Mouse (Mus musculus) heart, embryonic 16.5 days (tissue): Measurements from ENCODE around the gene Myl7. TPM values are rescaled to one million over a fixed set of nuclear protein-coding genes. Genes with fewer than 3 reads are reported as not detected.
"Not testable (repeated sequence)": the region's sequence is repeated elsewhere in the genome, so short reads cannot be mapped to it uniquely, and the experiment has no call there.

ENCODE experiments used
- ATAC-seq: fragments of 200-750 bp; cut with Nextera tagmentation; replicated peaks from 2 replicates; pipeline ENCODE4 v1.8.0; 2017; ENCODE audit warnings: moderate number of reproducible peaks; ENCODE audit not compliant: insufficient read depth, low FRiP score; ENCODE audit errors: extremely low read depth
- H3K27ac ChIP-seq: fragments of 300-500 bp; sonication (generic); 2 replicates; pipeline ENCODE4 v1.5.1; 2014; ENCODE audit warnings: mild to moderate bottlenecking, low read length, control low read depth, moderate library complexity
- H3K27me3 ChIP-seq: fragments of 300-500 bp; sonication (generic); 2 replicates; pipeline ENCODE4 v1.6.1; 2014; ENCODE audit warnings: low read length, mixed read lengths; ENCODE audit not compliant: control insufficient read depth, insufficient read depth
- H3K36me3 ChIP-seq: fragments of 300-500 bp; sonication (generic); 2 replicates; pipeline ENCODE4 v1.6.1; 2014; ENCODE audit not compliant: control insufficient read depth, insufficient read depth
- H3K4me1 ChIP-seq: fragments of 300-500 bp; sonication (generic); 2 replicates; pipeline ENCODE4 v1.6.1; 2014; ENCODE audit warnings: low read length, mixed read lengths; ENCODE audit not compliant: control insufficient read depth, insufficient read depth
- H3K4me2 ChIP-seq: fragments of 300-500 bp; sonication (generic); 2 replicates; pipeline ENCODE4 v1.6.1; 2014; ENCODE audit warnings: low read depth, mild to moderate bottlenecking, control low read depth, low read length
- H3K4me3 ChIP-seq: fragments of 300-500 bp; sonication (generic); 2 replicates; pipeline ENCODE4 v1.5.1; 2014; ENCODE audit warnings: mild to moderate bottlenecking, control low read depth, low read length
- H3K9ac ChIP-seq: fragments of 300-500 bp; sonication (generic); 2 replicates; pipeline ENCODE4 v1.6.1; 2014; ENCODE audit warnings: low read length, control low read depth
- H3K9me3 ChIP-seq: fragments of 300-500 bp; sonication (generic); replicated peaks from 2 replicates; pipeline ENCODE4 v1.6.1; 2016; ENCODE audit warnings: low read length; ENCODE audit not compliant: control insufficient read depth
- WGBS: fragments of 180-500 bp; shearing (Covaris S2); extraction: QIAGEN DNeasy Blood & Tissue Kit; methylation state at CpG from one replicate; pipeline ENCODE4 v1.1.7; 2014; 5-methylcytosine and 5-hydroxymethylcytosine counted together
- polyA plus RNA-seq: library from polyadenylated mRNA; unstranded; fragments of >200 nt; fragmentation: Nextera tagmentation; extraction: Ambion mirVana; gene quantifications from 2 replicates; pipeline ENCODE4 v1.2.1, GENCODE M21; 2015

Gene Myl7
- polyA plus RNA-seq, 1 experiment from 2014 or later: 5,161 TPM

- Histone ChIP-seq H3K9ac (no peak overlapping the region), H3K4me3 (no peak overlapping the region)
These were observed 704 bp upstream of the Myl7 start for GRCm38 (mm10) chr11:5899286-5899685.

GRCm38 (mm10) chr11:5897839-5898238 lies 743 bp downstream of the Myl7 start:
- H3K4me3 ChIP-seq: peak overlapping the region; percentile 49
- peak overlapping the region; percentile 76 for H3K9ac ChIP-seq
- no peak for ATAC-seq
- H3K4me2 ChIP-seq: peak overlapping the region; percentile 63
- H3K27me3 ChIP-seq: 0 out of 2 replicates have a peak, but pooled peaks cover 2% of the 10 kb centered on the region
- peak overlapping the region; percentile 80 for H3K27ac ChIP-seq
- H3K9me3 ChIP-seq: no peaks in the 10 kb centered on the region
- H3K36me3 ChIP-seq: no peaks in the 10 kb centered on the region
- 11% methylated on average over 10 of the region's 10 CpGs for WGBS
- H3K4me1 ChIP-seq: peaks cover 34% of the 10 kb centered on the region

More at GRCm38 (mm10) chr11:5899286-5899685, 704 bp upstream of the Myl7 start:
- H3K9me3 ChIP-seq: no peaks in the 10 kb centered on the region
- no peak for ATAC-seq
- 0 out of 2 replicates have a peak, but pooled peaks cover 2% of the 10 kb centered on the region for H3K27me3 ChIP-seq
- H3K4me2 ChIP-seq: no peak overlapping the region
- H3K36me3 ChIP-seq: no peaks in the 10 kb centered on the region
- WGBS: 91% methylated on average over 10 of the region's 10 CpGs
- peaks cover 27% of the 10 kb centered on the region for H3K4me1 ChIP-seq
- H3K27ac ChIP-seq: peak overlapping the region; percentile 80

DNA sequence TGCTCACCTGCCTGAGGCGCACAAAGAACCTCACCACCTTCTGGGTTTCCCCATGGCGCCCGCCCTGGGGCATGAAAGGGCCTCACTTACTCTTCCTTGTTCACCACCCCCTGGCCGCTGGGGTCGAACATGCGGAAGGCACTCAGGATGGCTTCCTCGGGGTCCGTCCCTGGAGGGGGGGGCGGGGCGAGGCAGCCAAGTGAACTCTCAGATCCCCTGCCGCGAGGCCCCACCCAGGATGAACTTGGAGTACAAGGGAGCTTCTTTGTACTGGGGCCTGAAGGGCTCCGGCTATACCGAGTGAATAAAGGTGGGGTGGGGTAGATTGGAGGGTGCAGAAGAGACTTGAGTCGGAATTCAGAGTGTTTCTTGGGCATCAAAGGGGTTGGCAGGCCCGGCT lies 1.4 kb downstream of the Myl7 start:
- Histone ChIP-seq H3K4me3 (peak overlapping the region; percentile 49), H3K27me3 (0 out of 2 replicates have a peak, but pooled peaks cover 2% of the 10 kb centered on the region), H3K4me1 (peaks cover 39% of the 10 kb centered on the region), H3K9me3 (no peaks in the 10 kb centered on the region), H3K9ac (peak overlapping the region; percentile 76), H3K36me3 (no peaks in the 10 kb centered on the region), H3K27ac (peak overlapping the region; percentile 80), H3K4me2 (peak overlapping the region; percentile 63)
- ATAC-seq: no peak
- 10% methylated on average over 16 of the region's 16 CpGs for WGBS

DNA sequence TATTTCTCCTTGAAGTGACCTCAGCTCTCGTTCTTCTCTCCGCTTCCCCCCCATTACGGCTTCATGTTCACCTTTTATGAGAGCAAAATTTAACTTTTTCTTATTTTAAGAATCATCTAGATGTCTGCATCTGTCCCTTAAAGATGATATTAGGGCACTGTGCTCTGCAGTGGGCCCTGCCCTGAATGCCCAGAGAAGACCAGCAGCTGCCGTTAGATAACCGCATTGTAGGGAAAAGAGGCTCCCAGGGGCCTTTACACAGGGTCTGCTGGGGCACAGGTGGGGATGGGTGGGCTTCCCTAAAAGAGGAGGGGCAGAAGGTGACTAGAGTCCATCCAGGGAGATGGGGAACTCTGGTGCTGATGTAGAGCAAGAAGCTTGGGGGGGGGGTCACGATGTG lies 4.8 kb downstream of the Myl7 start:
- Histone ChIP-seq H3K4me3 (no peak overlapping the region), H3K27me3 (no peaks in the 10 kb centered on the region), H3K27ac (peak overlapping the region; percentile 92), H3K4me1 (peaks cover 60% of the 10 kb centered on the region), H3K9ac (no peak overlapping the region), H3K36me3 (no peaks in the 10 kb centered on the region), H3K9me3 (no peaks in the 10 kb centered on the region), H3K4me2 (no peak overlapping the region)
- no peak for ATAC-seq
- 48% methylated on average over 6 of the region's 6 CpGs for WGBS

DNA sequence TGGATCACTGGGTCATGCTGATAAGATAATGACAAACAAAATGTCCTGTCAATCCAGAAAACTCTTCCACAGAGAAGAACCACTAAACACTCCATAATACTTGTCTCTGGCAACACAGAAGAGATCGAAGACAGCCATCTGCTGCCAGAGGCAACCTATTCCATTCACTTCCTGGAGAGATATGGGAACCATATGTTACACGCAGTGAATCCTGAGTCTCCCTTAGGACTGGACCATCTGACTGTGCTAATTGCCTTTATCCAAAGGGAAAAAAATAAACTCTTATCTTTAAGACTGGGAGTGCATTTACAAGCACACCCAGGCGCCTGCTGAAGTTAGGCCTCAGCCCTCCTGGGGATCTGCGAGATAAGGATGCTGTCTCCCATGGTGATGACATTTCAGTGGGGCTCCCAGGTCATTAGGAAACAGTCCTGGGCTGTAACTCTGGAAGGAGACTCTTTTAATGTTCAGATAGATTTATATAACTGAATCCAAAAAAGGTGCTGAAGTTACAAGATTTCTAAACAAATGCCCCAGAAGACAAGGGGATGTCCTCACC lies 5.7 kb downstream of the Myl7 start:
- H3K9ac ChIP-seq: no peak overlapping the region

GRCm38 (mm10) chr11:5892151-5892591 lies 6.4 kb downstream of the Myl7 start:
- Histone ChIP-seq H3K27me3 (no peaks in the 10 kb centered on the region), H3K9me3 (no peaks in the 10 kb centered on the region), H3K4me2 (no peak overlapping the region), H3K4me3 (no peak overlapping the region), H3K4me1 (peaks cover 57% of the 10 kb centered on the region), H3K9ac (peak overlapping the region; percentile 35; the same call in 1 of the 2 replicates), H3K36me3 (no peaks in the 10 kb centered on the region), H3K27ac (peak overlapping the region; percentile 92)
- WGBS: 16% methylated on average over 8 of the region's 8 CpGs
- ATAC-seq: peak; percentile 32

More for the DNA sequence above, 5.7 kb downstream of the Myl7 start:
- WGBS: 16% methylated on average over 4 of the region's 4 CpGs
- no peak for ATAC-seq
- Histone ChIP-seq H3K4me3 (no peak overlapping the region), H3K27ac (peak overlapping the region; percentile 92), H3K4me1 (peaks cover 58% of the 10 kb centered on the region), H3K36me3 (no peaks in the 10 kb centered on the region), H3K4me2 (no peak overlapping the region), H3K27me3 (no peaks in the 10 kb centered on the region), H3K9me3 (no peaks in the 10 kb centered on the region)

DNA sequence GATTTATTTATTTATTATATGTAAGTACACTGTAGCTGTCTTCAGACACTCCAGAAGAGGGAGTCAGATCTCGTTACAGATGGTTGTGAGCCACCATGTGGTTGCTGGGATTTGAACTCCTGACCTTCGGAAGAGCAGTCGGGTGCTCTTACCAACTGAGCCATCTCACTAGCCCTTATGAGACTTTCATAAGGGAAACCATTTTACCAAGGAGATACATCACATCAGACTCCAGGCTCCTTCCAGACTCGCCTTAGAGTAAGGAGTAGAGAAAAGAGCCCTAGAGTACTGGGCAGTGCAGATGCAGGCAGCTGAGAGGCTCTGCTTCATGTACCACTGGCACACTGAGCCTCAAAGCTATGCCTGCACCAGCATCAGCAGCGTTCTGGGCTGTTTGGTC lies 10.0 kb downstream of the Myl7 start:
- not testable (repeated sequence) for H3K27me3 ChIP-seq, H3K9me3 ChIP-seq, H3K4me3 ChIP-seq, ATAC-seq, H3K4me2 ChIP-seq, H3K36me3 ChIP-seq
- 41% methylated on average over 5 of the region's 5 CpGs for WGBS
- peaks cover 60% of the 10 kb centered on the region for H3K4me1 ChIP-seq
- H3K27ac ChIP-seq: peak overlapping the region; percentile 81
- 0 out of 2 replicates have a peak overlapping the region, but pooled peaks have one; percentile 13 for H3K9ac ChIP-seq

- no peak overlapping the region; the same call in 1 of the 2 replicates for H3K9ac ChIP-seq
- no peak for ATAC-seq
- peaks cover 53% of the 10 kb centered on the region for H3K4me1 ChIP-seq
- H3K27ac ChIP-seq: peak overlapping the region; percentile 49; the same call in 1 of the 2 replicates
- H3K4me3 ChIP-seq: no peak overlapping the region
- H3K27me3 ChIP-seq: no peaks in the 10 kb centered on the region
- H3K36me3 ChIP-seq: no peaks in the 10 kb centered on the region
- H3K4me2 ChIP-seq: no peak overlapping the region
- WGBS: 46% methylated on average over 5 of the region's 5 CpGs
- H3K9me3 ChIP-seq: no peaks in the 10 kb centered on the region
These were observed 11.3 kb downstream of the Myl7 start for GRCm38 (mm10) chr11:5887250-5887649.

DNA sequence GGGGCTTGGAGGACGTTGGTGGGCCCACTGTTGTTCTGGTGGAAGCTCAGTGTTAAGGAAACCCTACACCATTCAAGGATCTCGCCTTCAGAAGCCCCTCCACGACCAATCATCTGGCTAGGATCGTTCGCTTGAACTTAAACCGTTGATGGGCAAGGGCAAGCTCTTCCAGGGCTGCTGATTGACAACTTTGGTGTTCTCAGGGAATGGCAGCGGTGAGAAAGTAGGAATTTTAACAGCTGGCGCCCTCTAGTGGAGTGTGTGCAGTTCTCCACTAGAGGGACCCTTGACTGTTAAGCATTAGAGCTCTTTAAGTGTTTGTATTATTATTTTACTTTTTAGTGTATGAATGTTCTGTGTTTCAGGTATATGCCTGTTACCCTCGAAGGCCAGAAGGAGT lies 12.4 kb downstream of the Myl7 start:
- Histone ChIP-seq H3K27ac (no peak overlapping the region), H3K4me2 (no peak overlapping the region), H3K9ac (no peak overlapping the region), H3K4me3 (no peak overlapping the region), H3K36me3 (no peaks in the 10 kb centered on the region), H3K4me1 (peaks cover 44% of the 10 kb centered on the region), H3K27me3 (no peaks in the 10 kb centered on the region), H3K9me3 (no peaks in the 10 kb centered on the region)
- WGBS: 15% methylated on average over 9 of the region's 9 CpGs
- no peak for ATAC-seq
